Mouse (Mus musculus) stomach, embryonic 14.5 days (tissue): ENCODE data around the gene Fhit. TPM values are rescaled to one million over a fixed set of nuclear protein-coding genes. Genes with fewer than 3 reads are reported as not detected.

Experiments
- ATAC-seq: fragments of 200-750 bp; cut with Nextera tagmentation; 2 replicates; pipeline ENCODE4 v1.8.0; 2017; ENCODE audit warnings: low read depth, moderate TSS enrichment; ENCODE audit not compliant: insufficient number of reproducible peaks, insufficient read depth, low FRiP score
- H3K27ac ChIP-seq: fragments of 300-500 bp; sonication (generic); 2 replicates; pipeline ENCODE4 v1.5.1; 2014; ENCODE audit warnings: mild to moderate bottlenecking, low read length, moderate library complexity, mixed read lengths
- H3K27me3 ChIP-seq: fragments of 300-500 bp; sonication (generic); 2 replicates; pipeline ENCODE4 v1.6.1; 2014; ENCODE audit warnings: low read length, control low read depth, mixed read lengths; ENCODE audit not compliant: control insufficient read depth, insufficient read depth
- H3K36me3 ChIP-seq: fragments of 300-500 bp; sonication (generic); 2 replicates; pipeline ENCODE4 v1.6.1; 2014; ENCODE audit warnings: mild to moderate bottlenecking, control low read depth, low read length, moderate library complexity, mixed read lengths; ENCODE audit not compliant: control insufficient read depth, insufficient read depth
- H3K4me1 ChIP-seq: fragments of 300-500 bp; sonication (generic); 2 replicates; pipeline ENCODE4 v1.6.1; 2014; ENCODE audit warnings: low read length, control low read depth, mixed read lengths; ENCODE audit not compliant: control insufficient read depth, insufficient read depth
- H3K4me2 ChIP-seq: fragments of 300-500 bp; sonication (generic); replicated peaks from 2 replicates; pipeline ENCODE4 v1.6.1; 2014; ENCODE audit warnings: low read depth, low read length, control low read depth
- H3K4me3 ChIP-seq: fragments of 300-500 bp; sonication (generic); 2 replicates; pipeline ENCODE4 v1.5.1; 2014; ENCODE audit warnings: low read depth, low read length, control low read depth
- H3K9ac ChIP-seq: fragments of 300-500 bp; sonication (generic); replicated peaks from 2 replicates; pipeline ENCODE4 v1.6.1; 2014; ENCODE audit warnings: low read depth, mild to moderate bottlenecking, control low read depth, low read length, moderate library complexity, mixed read lengths
- H3K9me3 ChIP-seq: fragments of 300-500 bp; sonication (generic); 2 replicates; pipeline ENCODE4 v1.6.1; 2016; ENCODE audit warnings: low read depth, low read length, control low read depth; ENCODE audit not compliant: control insufficient read depth
- WGBS: fragments of 180-500 bp; shearing (Covaris S2); extraction: QIAGEN DNeasy Blood & Tissue Kit; methylation state at CpG from one replicate; pipeline ENCODE4 v1.1.7; 2014; 5-methylcytosine and 5-hydroxymethylcytosine counted together
- polyA plus RNA-seq: library from polyadenylated mRNA; unstranded; fragments of >200 nt; fragmentation: Nextera tagmentation; extraction: Ambion mirVana; gene quantifications from 2 replicates; pipeline ENCODE4 v1.2.1, GENCODE M21; 2014

Gene Fhit
- polyA plus RNA-seq, 1 experiment from 2014 or later: 10.3 TPM

GRCm38 (mm10) chr14:9648416-9648815, 1513.4 kb downstream of the Fhit start:
- Histone ChIP-seq H3K9me3 (no peaks in the 10 kb centered on the region), H3K4me3 (no peak overlapping the region), H3K27ac (no peak overlapping the region), H3K27me3 (no peaks in the 10 kb centered on the region), H3K4me2 (no peak overlapping the region), H3K4me1 (no peaks in the 10 kb centered on the region), H3K36me3 (no peaks in the 10 kb centered on the region), H3K9ac (no peak overlapping the region)
- WGBS: 82% methylated on average over 1 of the region's 1 CpGs
- ATAC-seq: no peak

GRCm38 (mm10) chr14:9646233-9646632, 1515.6 kb downstream of the Fhit start:
- H3K36me3 ChIP-seq: no peaks in the 10 kb centered on the region
- no peaks in the 10 kb centered on the region for H3K9me3 ChIP-seq
- no peaks in the 10 kb centered on the region for H3K4me1 ChIP-seq
- H3K27me3 ChIP-seq: no peaks in the 10 kb centered on the region
- WGBS: 86% methylated on average over 7 of the region's 7 CpGs
- H3K4me2 ChIP-seq: no peak overlapping the region
- ATAC-seq: no peak
- H3K27ac ChIP-seq: no peak overlapping the region
- H3K4me3 ChIP-seq: no peak overlapping the region
- H3K9ac ChIP-seq: no peak overlapping the region

GRCm38 (mm10) chr14:9644216-9645166, 1517.3 kb downstream of the Fhit start:
- no peaks in the 10 kb centered on the region for H3K9me3 ChIP-seq
- no peaks in the 10 kb centered on the region for H3K4me1 ChIP-seq
- H3K9ac ChIP-seq: no peak overlapping the region
- H3K27me3 ChIP-seq: no peaks in the 10 kb centered on the region
- 46% methylated on average over 9 of the region's 9 CpGs for WGBS
- no peak for ATAC-seq
- H3K27ac ChIP-seq: no peak overlapping the region
- H3K36me3 ChIP-seq: no peaks in the 10 kb centered on the region
- no peak overlapping the region for H3K4me3 ChIP-seq
- no peak overlapping the region for H3K4me2 ChIP-seq

GRCm38 (mm10) chr14:9643700-9644099, 1518.1 kb downstream of the Fhit start:
- Histone ChIP-seq H3K9ac (no peak overlapping the region), H3K4me1 (no peaks in the 10 kb centered on the region), H3K4me2 (no peak overlapping the region), H3K9me3 (no peaks in the 10 kb centered on the region), H3K36me3 (no peaks in the 10 kb centered on the region), H3K27me3 (no peaks in the 10 kb centered on the region), H3K27ac (no peak overlapping the region), H3K4me3 (no peak overlapping the region)
- 72% methylated on average over 7 of the region's 7 CpGs for WGBS
- ATAC-seq: no peak

- H3K9ac ChIP-seq: no peak overlapping the region
- H3K27me3 ChIP-seq: no peaks in the 10 kb centered on the region
- WGBS: 69% methylated on average over 6 of the region's 6 CpGs
- H3K9me3 ChIP-seq: no peaks in the 10 kb centered on the region
- no peak overlapping the region for H3K4me2 ChIP-seq
- no peak overlapping the region for H3K27ac ChIP-seq
- ATAC-seq: no peak
- no peaks in the 10 kb centered on the region for H3K36me3 ChIP-seq
- no peak overlapping the region for H3K4me3 ChIP-seq
- no peaks in the 10 kb centered on the region for H3K4me1 ChIP-seq
These were observed 1519.2 kb downstream of the Fhit start for GRCm38 (mm10) chr14:9642628-9643027.

- Histone ChIP-seq H3K4me2 (no peak overlapping the region), H3K36me3 (no peaks in the 10 kb centered on the region), H3K4me3 (no peak overlapping the region), H3K9ac (no peak overlapping the region), H3K27me3 (no peaks in the 10 kb centered on the region), H3K4me1 (no peaks in the 10 kb centered on the region), H3K9me3 (no peaks in the 10 kb centered on the region), H3K27ac (no peak overlapping the region)
- 84% methylated on average over 3 of the region's 3 CpGs for WGBS
- no peak for ATAC-seq
These were observed 1519.8 kb downstream of the Fhit start for GRCm38 (mm10) chr14:9642068-9642467.

- no peaks in the 10 kb centered on the region for H3K4me1 ChIP-seq
- ATAC-seq: peak; percentile 46; the same call in 1 of the 2 replicates
- 67% methylated on average over 1 of the region's 1 CpGs for WGBS
These were observed 1527.4 kb downstream of the Fhit start for GRCm38 (mm10) chr14:9634247-9634991.

GRCm38 (mm10) chr14:9632537-9632936, 1529.3 kb downstream of the Fhit start:
- Histone ChIP-seq H3K27ac (no peak overlapping the region), H3K4me2 (no peak overlapping the region), H3K36me3 (no peaks in the 10 kb centered on the region), H3K9me3 (no peaks in the 10 kb centered on the region), H3K27me3 (no peaks in the 10 kb centered on the region), H3K9ac (no peak overlapping the region), H3K4me1 (no peaks in the 10 kb centered on the region), H3K4me3 (no peak overlapping the region)
- ATAC-seq: no peak
- 58% methylated on average over 3 of the region's 3 CpGs for WGBS

More at GRCm38 (mm10) chr14:9634247-9634991, 1527.4 kb downstream of the Fhit start:
- Histone ChIP-seq H3K4me3 (no peak overlapping the region), H3K27me3 (no peaks in the 10 kb centered on the region), H3K36me3 (no peaks in the 10 kb centered on the region), H3K4me2 (no peak overlapping the region), H3K9ac (no peak overlapping the region), H3K9me3 (no peaks in the 10 kb centered on the region), H3K27ac (no peak overlapping the region)
